Comparison of ENCODE assay signal across 9 mouse cellular contexts in genomic region chr12:91786355-91786754, GRCm38 (mm10). TPM values are rescaled to one million over a fixed set of nuclear protein-coding genes. Genes with fewer than 3 reads are reported as not detected.
DNase-seq lines count a peak whose midpoint lies in the region; ATAC-seq lines count a peak whose summit lies in the region.
"Had no signal": no experiment of that assay in that cellular context is flagged by ENCODE, and none has a peak within 500 bp of the region (broad histone marks: within the 10 kb centered on the region; RNA-seq: fewer than 3 reads in every experiment).

No protein-coding gene starts in this region.

- no peak overlapping the region for H3K4me3 ChIP-seq in heart, embryonic 16.5 days (ENCODE audit: low read length)
- no peak overlapping the region for H3K4me3 ChIP-seq in forebrain, embryonic 13.5 days
- H3K4me3 ChIP-seq: neural tube, embryonic 12.5 days had no signal

- H3K9ac ChIP-seq in heart, embryonic 16.5 days (ENCODE audit: low read length), result no peak overlapping the region
- no peak overlapping the region for H3K9ac ChIP-seq in forebrain, embryonic 13.5 days
- H3K9ac ChIP-seq: neural tube, embryonic 12.5 days had no signal

- WGBS in heart, embryonic 16.5 days, result 36% methylated on average over 10 of the region's 10 CpGs
- 64% methylated on average over 10 of the region's 10 CpGs for WGBS in forebrain, embryonic 13.5 days

- ATAC-seq in heart, embryonic 16.5 days (replicated peaks; ENCODE audit: extremely low read depth, insufficient read depth, low FRiP score), result peak; percentile 71; the same call in 1 of the 2 replicates
- no peak for ATAC-seq in forebrain, embryonic 13.5 days

- H3K9me3 ChIP-seq in heart, embryonic 16.5 days (replicated peaks; ENCODE audit: control insufficient read depth, low read length), result no peaks in the 10 kb centered on the region
- no peaks in the 10 kb centered on the region for H3K9me3 ChIP-seq in forebrain, embryonic 13.5 days (replicated peaks)
- H3K9me3 ChIP-seq: neural tube, embryonic 12.5 days had no signal

- no peak overlapping the region for H3K27ac ChIP-seq in heart, embryonic 16.5 days (ENCODE audit: low read length)
- no peak overlapping the region for H3K27ac ChIP-seq in forebrain, embryonic 13.5 days
- H3K27ac ChIP-seq: neural tube, embryonic 12.5 days had no signal

- peak; percentile 33 for DNase-seq in embryo, embryonic 10.5 days (ENCODE audit: low spot score)
- DNase-seq in embryo, embryonic 9.5 days (ENCODE audit: extremely low spot score), result no peak
- peak; percentile 64 for DNase-seq in NIH3T3 (ENCODE audit: low read depth)
- DNase-seq in mesoderm, embryonic 11.5 days (ENCODE audit: low read depth, low spot score), result peak; percentile 54
- DNase-seq in thymus, adult 18-20 months, result no peak
- no peak for DNase-seq in spleen, postnatal 14 days (ENCODE audit: low spot score in 2 of 2)

- peaks cover 2% of the 10 kb centered on the region; the same call in 1 of the 2 replicates for H3K27me3 ChIP-seq in heart, embryonic 16.5 days (ENCODE audit: control insufficient read depth, insufficient read depth, low read length)
- H3K27me3 ChIP-seq in forebrain, embryonic 13.5 days, result no peaks in the 10 kb centered on the region
- H3K27me3 ChIP-seq: neural tube, embryonic 12.5 days had no signal

- H3K36me3 ChIP-seq in heart, embryonic 16.5 days (ENCODE audit: control insufficient read depth, insufficient read depth), result no peaks in the 10 kb centered on the region
- no peaks in the 10 kb centered on the region for H3K36me3 ChIP-seq in forebrain, embryonic 13.5 days (ENCODE audit: poor library complexity, severe bottlenecking)
- H3K36me3 ChIP-seq: neural tube, embryonic 12.5 days had no signal

- no peak overlapping the region for H3K4me2 ChIP-seq in heart, embryonic 16.5 days (ENCODE audit: low read depth, low read length)
- H3K4me2 ChIP-seq in forebrain, embryonic 13.5 days, result no peak overlapping the region
- H3K4me2 ChIP-seq: neural tube, embryonic 12.5 days had no signal

- H3K4me1 ChIP-seq in heart, embryonic 16.5 days (ENCODE audit: control insufficient read depth, insufficient read depth, low read length), result peaks cover 3% of the 10 kb centered on the region; the same call in 1 of the 2 replicates
- H3K4me1 ChIP-seq in forebrain, embryonic 13.5 days, result no peaks in the 10 kb centered on the region
- H3K4me1 ChIP-seq: neural tube, embryonic 12.5 days had no signal

RNA-seq across cellular contexts. Expression of gene Ston2, which starts 1.8 kb away (rescaled TPM):
- polyA plus RNA-seq in heart, embryonic 16.5 days (2015; fragmentation: Nextera tagmentation; extraction: Ambion mirVana), result 2.9 and 3.7 TPM in 2 replicates
- 10.5 and 13.2 TPM in 2 replicates for polyA plus RNA-seq in forebrain, embryonic 13.5 days (2015; fragmentation: Nextera tagmentation; extraction: Ambion mirVana)

Comparison
In these comparisons a context has a peak if more than half of its experiments do, and no peak if none do; other contexts are left out.
1. DNase-seq: peak in embryo, embryonic 10.5 days (single experiment), NIH3T3 (single experiment) and mesoderm, embryonic 11.5 days (single experiment); none in embryo, embryonic 9.5 days (single experiment), thymus, adult 18-20 months (0 of 2) and spleen, postnatal 14 days (0 of 2).